Mouse (Mus musculus) heart, embryonic 14.5 days (tissue): ENCODE results near the gene Rnf43. TPM values are rescaled to one million over a fixed set of nuclear protein-coding genes. Genes with fewer than 3 reads are reported as not detected.

Source experiments
- ATAC-seq: fragments of 200-750 bp; cut with Nextera tagmentation; 2 replicates; pipeline ENCODE4 v1.8.0; 2017; ENCODE audit warnings: low read depth, moderate TSS enrichment; ENCODE audit not compliant: insufficient number of reproducible peaks, insufficient read depth, low FRiP score
- H3K27ac ChIP-seq, 2 experiments: fragments of 200-500 bp in 1 of 2; fragments of 300-500 bp in 1 of 2; sonication (generic) in 1 of 2; replicated peaks in 1 of 2; 2 replicates each; pipeline ENCODE4 v1.5.1; 2012 to 2014; ENCODE audit warnings: low read depth in 2 of 2, low read length in 2 of 2, control low read depth in 1 of 2, mild to moderate bottlenecking in 1 of 2, mixed read lengths in 1 of 2; ENCODE audit not compliant: control insufficient read depth in 1 of 2, insufficient read depth in 1 of 2
- H3K27me3 ChIP-seq: fragments of 300-500 bp; sonication (generic); 2 replicates; pipeline ENCODE4 v1.6.1; 2014; ENCODE audit warnings: mild to moderate bottlenecking, low read length, control low read depth; ENCODE audit not compliant: control insufficient read depth, insufficient read depth
- H3K36me3 ChIP-seq: fragments of 300-500 bp; sonication (generic); 2 replicates; pipeline ENCODE4 v1.6.1; 2014; ENCODE audit warnings: mild to moderate bottlenecking, control low read depth, low read length, mixed read lengths; ENCODE audit not compliant: control insufficient read depth, insufficient read depth
- H3K4me1 ChIP-seq, 2 experiments: fragments of 200-500 bp in 1 of 2; fragments of 300-500 bp in 1 of 2; sonication (generic) in 1 of 2; 2 replicates each; pipeline ENCODE4 v1.6.1; 2012 to 2014; ENCODE audit warnings: low read length in 2 of 2, control low read depth in 1 of 2, mixed read lengths in 1 of 2; ENCODE audit not compliant: control insufficient read depth in 2 of 2, insufficient read depth in 2 of 2
- H3K4me2 ChIP-seq: fragments of 300-500 bp; sonication (generic); 2 replicates; pipeline ENCODE4 v1.6.1; 2014; ENCODE audit warnings: mild to moderate bottlenecking, low read length
- H3K4me3 ChIP-seq, 2 experiments: fragments of 200-500 bp in 1 of 2; fragments of 300-500 bp in 1 of 2; sonication (generic) in 1 of 2; 2 replicates each; pipeline ENCODE4 v1.5.1; 2012 to 2014; ENCODE audit warnings: low read length in 2 of 2, mild to moderate bottlenecking in 2 of 2, control low read depth in 1 of 2, low read depth in 1 of 2, moderate library complexity in 1 of 2; ENCODE audit not compliant: control insufficient read depth in 1 of 2, insufficient read depth in 1 of 2
- H3K9ac ChIP-seq: fragments of 300-500 bp; sonication (generic); 2 replicates; pipeline ENCODE4 v1.6.1; 2014; ENCODE audit warnings: mild to moderate bottlenecking, low read length
- H3K9me3 ChIP-seq: fragments of 300-500 bp; sonication (generic); 2 replicates; pipeline ENCODE4 v1.6.1; 2016; ENCODE audit warnings: low read length, control low read depth; ENCODE audit not compliant: control insufficient read depth
- WGBS: fragments of 180-500 bp; shearing (Covaris S2); extraction: QIAGEN DNeasy Blood & Tissue Kit; methylation state at CpG from one replicate; pipeline ENCODE4 v1.1.7; 2014; 5-methylcytosine and 5-hydroxymethylcytosine counted together
- polyA plus RNA-seq: library from polyadenylated mRNA; unstranded; fragments of >200 nt; fragmentation: Nextera tagmentation; extraction: Ambion mirVana; gene quantifications from 2 replicates; pipeline ENCODE4 v1.2.1, GENCODE M21; 2014

Gene Rnf43
- polyA plus RNA-seq, 1 experiment from 2014 or later = 0.47 TPM

GRCm38 (mm10) chr11:87763511-87763987, 101.0 kb downstream of the Rnf43 start:
- peaks cover 98% of the 10 kb centered on the region for H3K27me3 ChIP-seq
- H3K4me3 ChIP-seq = peak overlapping the region; percentile 37 to 40
- no peak for ATAC-seq
- no peak overlapping the region; the same call in 1 of the 2 replicates for H3K9ac ChIP-seq
- no peaks in the 10 kb centered on the region for H3K9me3 ChIP-seq
- peak overlapping the region; percentile 75 for H3K4me2 ChIP-seq
- H3K4me1 ChIP-seq = peaks cover 6 to 15% of the 10 kb centered on the region in 2 experiments; a peak in 3 of 4 replicates
- no peak overlapping the region for H3K27ac ChIP-seq
- no peaks in the 10 kb centered on the region for H3K36me3 ChIP-seq
- 3% methylated on average over 17 of the region's 17 CpGs for WGBS

DNA sequence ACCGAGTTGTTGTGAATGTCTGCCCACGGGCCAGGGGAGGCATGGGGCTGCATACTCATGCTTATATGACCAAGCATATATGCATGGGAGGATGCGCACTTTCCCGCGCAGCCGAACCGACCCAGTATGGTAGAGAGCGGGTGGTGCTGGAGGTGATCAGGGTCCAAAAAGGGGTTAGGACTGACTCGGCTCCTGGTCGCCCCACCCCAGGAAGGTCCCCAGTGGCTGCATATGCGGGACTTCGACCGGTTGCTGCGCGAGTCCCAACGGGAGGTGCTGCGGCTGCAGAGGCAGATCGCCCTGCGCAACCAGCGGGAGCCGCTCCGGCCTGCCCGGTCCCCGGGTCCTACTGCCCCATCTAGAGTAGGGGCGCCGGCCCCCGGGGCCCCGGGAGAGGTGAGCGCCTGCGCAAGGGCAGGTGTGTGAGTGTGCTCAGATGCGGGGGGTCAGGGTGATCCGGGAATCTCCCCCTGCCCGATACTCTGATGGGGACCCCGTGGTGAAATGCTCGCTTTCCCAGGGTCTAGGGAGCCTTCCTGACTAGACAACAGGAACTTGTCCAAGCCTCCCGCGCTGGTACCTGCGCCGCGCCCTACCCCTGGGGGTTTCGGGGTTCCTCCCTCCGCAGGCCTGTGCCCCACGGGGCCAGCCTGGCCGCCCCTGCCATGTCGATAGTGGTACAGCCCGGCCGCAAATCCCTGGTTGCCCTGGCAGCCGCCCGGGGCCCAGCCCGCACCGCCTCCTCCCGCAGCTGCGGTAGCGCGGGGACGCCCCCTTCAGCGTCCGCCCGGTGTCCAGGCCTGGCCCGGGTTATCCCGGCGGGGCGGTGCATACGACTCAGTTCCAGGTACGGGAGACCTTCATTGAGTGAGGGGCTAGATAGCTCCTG, 101.7 kb downstream of the Rnf43 start:
- peak overlapping the region; percentile 75 for H3K4me2 ChIP-seq
- H3K9me3 ChIP-seq = no peaks in the 10 kb centered on the region
- H3K27ac ChIP-seq = no peak overlapping the region
- 2% methylated on average over 65 of the region's 65 CpGs for WGBS
- no peaks in the 10 kb centered on the region for H3K36me3 ChIP-seq
- peak overlapping the region; percentile 37 to 40 for H3K4me3 ChIP-seq
- ATAC-seq = no peak; the same call in 1 of the 2 replicates
- peak overlapping the region; percentile 62 for H3K9ac ChIP-seq
- H3K4me1 ChIP-seq = peaks cover 6 to 15% of the 10 kb centered on the region in 2 experiments; a peak in 3 of 4 replicates
- H3K27me3 ChIP-seq = peaks cover 93% of the 10 kb centered on the region

GRCm38 (mm10) chr11:87768745-87769144, 106.2 kb downstream of the Rnf43 start:
- Histone ChIP-seq H3K4me3 (no peak overlapping the region), H3K4me1 (peaks cover 3 to 10% of the 10 kb centered on the region in 2 experiments; a peak in 3 of 4 replicates), H3K27me3 (peaks cover 49% of the 10 kb centered on the region), H3K27ac (no peak overlapping the region), H3K9me3 (no peaks in the 10 kb centered on the region), H3K9ac (no peak overlapping the region), H3K36me3 (no peaks in the 10 kb centered on the region), H3K4me2 (no peak overlapping the region)
- no peak for ATAC-seq
- WGBS = 69% methylated on average over 4 of the region's 4 CpGs

DNA sequence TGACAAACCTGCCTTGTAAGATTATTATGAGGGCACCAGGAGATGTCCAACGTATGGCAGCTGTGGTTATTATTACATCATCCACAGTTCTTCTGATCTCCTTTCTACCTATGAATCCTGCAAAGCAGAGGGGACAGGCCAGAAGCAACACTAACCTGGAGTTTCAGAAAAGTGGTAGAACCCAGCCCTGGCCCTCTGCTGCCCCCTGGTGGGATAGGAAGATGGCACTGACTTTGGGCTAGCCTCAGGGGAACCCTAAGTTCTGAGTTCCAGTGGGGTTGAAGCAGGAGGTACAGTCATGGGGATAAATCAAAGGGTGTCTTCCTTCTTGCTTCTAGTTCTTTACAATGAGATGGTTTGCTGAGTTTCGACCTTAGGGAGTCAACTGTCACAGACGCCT, 108.5 kb downstream of the Rnf43 start:
- H3K9ac ChIP-seq = no peak overlapping the region
- no peaks in the 10 kb centered on the region for H3K36me3 ChIP-seq
- peaks cover 27% of the 10 kb centered on the region for H3K27me3 ChIP-seq
- H3K27ac ChIP-seq = no peak overlapping the region
- no peak overlapping the region for H3K4me3 ChIP-seq
- no peak for ATAC-seq
- WGBS = 49% methylated on average over 3 of the region's 3 CpGs
- H3K4me2 ChIP-seq = no peak overlapping the region
- H3K4me1 ChIP-seq = no peaks in the 10 kb centered on the region
- H3K9me3 ChIP-seq = no peaks in the 10 kb centered on the region

GRCm38 (mm10) chr11:87772354-87772753, 109.8 kb downstream of the Rnf43 start:
- ATAC-seq = no peak
- 79% methylated on average over 3 of the region's 3 CpGs for WGBS
- peaks cover 19% of the 10 kb centered on the region for H3K27me3 ChIP-seq
- H3K27ac ChIP-seq = no peak overlapping the region
- H3K4me1 ChIP-seq = no peaks in the 10 kb centered on the region
- no peak overlapping the region for H3K4me2 ChIP-seq
- H3K4me3 ChIP-seq = no peak overlapping the region
- no peaks in the 10 kb centered on the region for H3K36me3 ChIP-seq
- H3K9ac ChIP-seq = no peak overlapping the region
- no peaks in the 10 kb centered on the region for H3K9me3 ChIP-seq

GRCm38 (mm10) chr11:87778100-87778765, 115.7 kb downstream of the Rnf43 start:
- peak overlapping the region; percentile 64 for H3K9ac ChIP-seq
- ATAC-seq = peak; percentile 40; the same call in 1 of the 2 replicates
- no peaks in the 10 kb centered on the region for H3K9me3 ChIP-seq
- H3K4me3 ChIP-seq = peak overlapping the region; percentile 22 to 39
- WGBS = 10% methylated on average over 29 of the region's 32 CpGs
- H3K36me3 ChIP-seq = no peaks in the 10 kb centered on the region
- peaks cover 3 to 13% of the 10 kb centered on the region in 2 experiments; a peak in 3 of 4 replicates for H3K4me1 ChIP-seq
- H3K4me2 ChIP-seq = peak overlapping the region; percentile 75
- peaks cover 42% of the 10 kb centered on the region for H3K27me3 ChIP-seq
- H3K27ac ChIP-seq = no peak overlapping the region

DNA sequence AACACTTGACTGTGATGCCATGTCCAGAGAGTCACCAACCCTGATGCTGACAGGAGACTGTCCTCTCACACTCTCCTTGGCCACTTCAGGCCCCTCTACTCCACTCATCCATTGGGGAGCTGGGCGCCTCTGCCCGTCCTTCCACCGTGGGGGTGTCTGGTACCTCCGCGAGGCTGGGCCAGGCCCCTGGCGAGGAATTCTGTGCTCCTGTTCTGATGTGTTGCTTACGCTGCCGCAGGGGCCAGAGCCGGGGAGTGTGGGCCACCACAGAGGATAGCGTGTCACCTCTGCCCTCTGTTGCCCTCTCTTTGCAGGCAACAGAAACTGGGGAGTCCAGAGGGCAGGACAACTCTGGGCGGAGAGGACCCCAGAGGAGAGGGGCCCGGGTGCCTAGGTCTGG, 116.4 kb downstream of the Rnf43 start:
- peak overlapping the region; percentile 64; the same call in 1 of the 2 replicates for H3K9ac ChIP-seq
- H3K4me2 ChIP-seq = peak overlapping the region; percentile 75
- H3K27ac ChIP-seq = no peak overlapping the region
- H3K4me3 ChIP-seq = peak overlapping the region; percentile 22 to 39
- peaks cover 3 to 13% of the 10 kb centered on the region in 2 experiments; a peak in 3 of 4 replicates for H3K4me1 ChIP-seq
- no peaks in the 10 kb centered on the region for H3K36me3 ChIP-seq
- no peaks in the 10 kb centered on the region for H3K9me3 ChIP-seq
- peaks cover 42% of the 10 kb centered on the region for H3K27me3 ChIP-seq
- WGBS = 32% methylated on average over 12 of the region's 12 CpGs
- no peak for ATAC-seq
